Mouse (Mus musculus): Measurements from ENCODE around the gene Colq. TPM values are rescaled to one million over a fixed set of nuclear protein-coding genes. Genes with fewer than 3 reads are reported as not detected.
"Not testable (repeated sequence)": the region's sequence is repeated elsewhere in the genome, so short reads cannot be mapped to it uniquely, and the experiment has no call there.

The Colq gene
- 0.25 and 0.33 TPM in 2 replicates for polyA plus RNA-seq (2015; fragmentation: Nextera tagmentation; extraction: Ambion mirVana)

- H3K4me3 ChIP-seq, result no peak within 1 kb of the TSS
- no peak within 1 kb of the TSS for H3K27ac ChIP-seq (replicated peaks)
- H3K36me3 ChIP-seq, result no peaks in the 10 kb centered on the region
- H3K9ac ChIP-seq, result no peak within 1 kb of the TSS
- H3K4me2 ChIP-seq, result no peak within 1 kb of the TSS
- no peaks in the 10 kb centered on the region for H3K27me3 ChIP-seq
- no peaks in the 10 kb centered on the region for H3K9me3 ChIP-seq
- H3K4me1 ChIP-seq (replicated peaks), result no peaks in the 10 kb centered on the region
- ATAC-seq (ENCODE audit: low read depth), result no peak
- whole genome bisulfite sequencing, result 90% methylated on average over 3 of the region's 3 CpGs
These were observed at the start of gene Colq for GRCm38 (mm10) chr14:31591243-31591642. TSS of gene Colq (minus strand) at chr14:31591343.

- WGBS, result 3% methylated on average over 26 of the region's 26 CpGs
- peak within 1 kb of the TSS; percentile 73 for H3K9ac ChIP-seq
- no peaks in the 10 kb centered on the region for H3K27me3 ChIP-seq
- H3K9me3 ChIP-seq, result no peaks in the 10 kb centered on the region
- H3K4me2 ChIP-seq, result peak within 1 kb of the TSS; percentile 93
- ATAC-seq (ENCODE audit: low read depth), result no peak; the same call in 1 of the 2 replicates
- no peaks in the 10 kb centered on the region for H3K36me3 ChIP-seq
- H3K4me3 ChIP-seq, result peak within 1 kb of the TSS; percentile 54
- H3K4me1 ChIP-seq (replicated peaks), result peaks cover 19% of the 10 kb centered on the region
- H3K27ac ChIP-seq (replicated peaks), result peak within 1 kb of the TSS; percentile 75
These were observed 49.3 kb upstream of the Colq start, which contains the start of gene Gm49387 for GRCm38 (mm10) chr14:31640346-31640889. TSS of gene Gm49387 (minus strand) at chr14:31640878.

DNA sequence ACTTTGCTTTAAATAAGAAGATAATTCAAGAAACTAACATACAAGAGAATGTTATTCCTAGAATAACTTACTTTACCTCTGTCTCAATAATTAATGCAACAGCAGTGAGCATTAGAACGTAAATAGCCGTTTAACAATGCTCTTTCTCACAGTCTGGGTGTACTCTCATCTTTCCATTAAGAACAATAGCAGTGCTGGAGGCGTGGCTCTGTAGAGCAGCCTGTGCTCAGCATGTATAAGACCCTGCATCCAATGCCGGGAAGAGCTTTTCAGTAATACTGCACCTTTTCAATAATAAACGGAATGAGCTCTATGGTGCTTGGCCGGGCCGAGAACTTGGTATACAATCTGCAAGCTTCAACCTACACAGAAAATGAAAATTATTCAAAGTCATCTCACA is 39.5 kb upstream of the Colq start:
- Histone ChIP-seq H3K27me3 (no peaks in the 10 kb centered on the region), H3K4me2 (no peak overlapping the region), H3K36me3 (no peaks in the 10 kb centered on the region), H3K4me1 (replicated peaks) (no peaks in the 10 kb centered on the region), H3K27ac (replicated peaks) (no peak overlapping the region), H3K9ac (no peak overlapping the region), H3K4me3 (no peak overlapping the region), H3K9me3 (no peaks in the 10 kb centered on the region)
- no peak for ATAC-seq (ENCODE audit: low read depth)
- 40% methylated on average over 7 of the region's 7 CpGs for WGBS

DNA sequence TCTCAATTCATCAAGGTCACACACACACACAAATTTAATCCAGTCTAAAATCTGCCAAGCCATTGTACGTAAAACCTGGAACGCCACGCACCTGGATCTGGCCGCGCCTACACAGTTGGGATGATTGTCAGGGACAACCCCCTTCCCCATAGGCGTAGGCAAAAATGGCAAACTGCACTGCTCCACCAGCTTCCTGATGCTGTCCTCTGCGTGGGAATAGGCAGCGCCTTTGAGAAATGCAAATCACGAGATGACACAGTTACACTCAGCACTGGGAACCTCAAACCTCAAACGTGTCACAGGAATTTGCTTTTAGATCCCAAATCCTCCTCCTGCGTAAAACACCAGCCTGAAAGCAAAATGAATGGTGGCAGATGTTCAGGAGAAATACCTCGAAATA is 31.6 kb upstream of the Colq start:
- Histone ChIP-seq H3K9ac (no peak overlapping the region), H3K27ac (replicated peaks) (no peak overlapping the region), H3K36me3 (no peaks in the 10 kb centered on the region), H3K4me1 (replicated peaks) (no peaks in the 10 kb centered on the region), H3K4me2 (no peak overlapping the region), H3K27me3 (no peaks in the 10 kb centered on the region), H3K4me3 (no peak overlapping the region), H3K9me3 (no peaks in the 10 kb centered on the region)
- 88% methylated on average over 12 of the region's 12 CpGs for WGBS
- ATAC-seq (ENCODE audit: low read depth), result no peak

DNA sequence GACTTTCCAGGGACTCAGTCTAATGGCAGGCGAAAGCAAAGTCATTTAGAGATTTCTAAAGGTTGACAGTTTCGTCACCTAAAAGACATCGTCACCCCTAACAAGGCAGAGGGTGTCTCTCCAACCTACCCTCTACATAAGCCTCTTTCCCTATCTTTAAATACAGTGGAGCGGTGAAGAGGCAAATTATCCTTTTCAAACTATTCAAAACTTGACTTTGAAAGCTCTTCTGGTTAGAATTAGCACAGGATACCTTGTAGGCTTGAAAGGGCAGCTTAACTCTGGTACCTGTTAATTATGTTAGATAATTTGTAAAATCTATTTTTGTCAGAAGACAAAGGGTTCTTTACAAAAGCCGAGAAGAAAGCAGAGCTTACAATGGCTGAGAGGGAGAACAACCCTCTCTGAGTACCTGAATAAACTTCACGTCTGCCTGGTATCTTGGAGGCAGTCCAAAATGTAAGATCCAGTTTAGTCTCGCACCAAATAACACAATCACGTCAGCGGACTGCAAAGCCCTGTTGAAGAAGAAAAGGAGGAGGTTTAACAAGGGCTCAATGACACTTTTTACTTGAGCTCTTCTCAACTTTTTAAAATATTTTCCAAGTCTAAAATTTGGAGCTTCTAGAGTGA is 29.6 kb upstream of the Colq start:
- H3K4me3 ChIP-seq, result no peak overlapping the region
- H3K9me3 ChIP-seq, result no peaks in the 10 kb centered on the region
- H3K27me3 ChIP-seq, result no peaks in the 10 kb centered on the region
- H3K36me3 ChIP-seq, result no peaks in the 10 kb centered on the region
- no peak overlapping the region for H3K4me2 ChIP-seq
- H3K27ac ChIP-seq (replicated peaks), result no peak overlapping the region
- ATAC-seq (ENCODE audit: low read depth), result no peak
- no peak overlapping the region for H3K9ac ChIP-seq
- no peaks in the 10 kb centered on the region for H3K4me1 ChIP-seq (replicated peaks)
- WGBS, result 74% methylated on average over 9 of the region's 9 CpGs

DNA sequence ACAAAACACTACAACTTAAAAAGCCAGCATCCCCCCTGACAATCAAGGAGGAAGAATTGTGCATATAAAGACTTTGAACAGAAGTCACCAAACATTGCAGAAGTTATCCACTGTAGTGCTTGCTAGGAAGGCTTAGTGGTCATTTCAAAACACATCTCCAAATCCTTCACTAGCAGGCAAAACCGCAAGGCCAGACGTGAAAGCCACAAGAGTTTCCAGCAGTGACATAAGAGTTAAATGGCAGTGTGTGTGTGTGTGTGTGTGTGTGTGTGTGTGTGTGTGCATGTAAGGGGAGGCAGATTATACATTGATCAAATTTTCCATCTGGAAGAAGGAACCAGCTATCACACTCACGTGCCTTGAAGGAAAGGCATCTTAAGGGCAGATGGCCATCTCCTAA is 26.9 kb upstream of the Colq start:
- H3K9me3 ChIP-seq, result no peaks in the 10 kb centered on the region
- no peak for ATAC-seq (ENCODE audit: low read depth)
- 88% methylated on average over 3 of the region's 3 CpGs for WGBS

GRCm38 (mm10) chr14:31617204-31617603 is 26.1 kb upstream of the Colq start:
- ATAC-seq (ENCODE audit: low read depth), result no peak
- Histone ChIP-seq H3K36me3 (no peaks in the 10 kb centered on the region), H3K4me3 (no peak overlapping the region), H3K27me3 (no peaks in the 10 kb centered on the region), H3K27ac (replicated peaks) (no peak overlapping the region), H3K4me2 (no peak overlapping the region), H3K9ac (no peak overlapping the region), H3K4me1 (replicated peaks) (no peaks in the 10 kb centered on the region), H3K9me3 (no peaks in the 10 kb centered on the region)
- 85% methylated on average over 9 of the region's 9 CpGs for WGBS

More for the DNA sequence above, 26.9 kb upstream of the Colq start:
- Histone ChIP-seq H3K27me3 (no peaks in the 10 kb centered on the region), H3K4me2 (no peak overlapping the region), H3K9ac (no peak overlapping the region), H3K27ac (replicated peaks) (no peak overlapping the region), H3K4me1 (replicated peaks) (no peaks in the 10 kb centered on the region), H3K4me3 (no peak overlapping the region), H3K36me3 (no peaks in the 10 kb centered on the region)

DNA sequence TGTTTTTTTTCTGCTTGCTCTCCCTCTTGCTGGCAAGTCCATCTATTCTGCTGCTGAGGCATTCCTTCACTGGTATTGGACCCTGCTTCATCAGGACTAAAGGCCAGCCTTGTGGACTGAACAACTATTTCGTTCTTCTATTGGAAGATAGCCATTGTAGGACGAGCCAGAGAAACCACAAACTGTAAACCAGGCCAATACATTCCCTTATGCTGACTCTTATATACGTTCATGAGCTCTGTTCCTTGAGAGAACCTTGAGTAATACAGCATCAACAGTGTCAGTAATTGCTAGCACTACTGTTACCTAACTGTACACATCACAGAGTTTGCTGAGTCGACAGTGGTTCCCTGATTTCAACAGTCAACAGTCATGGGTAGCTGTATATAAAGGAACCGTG is 22.5 kb upstream of the Colq start:
- H3K4me2 ChIP-seq, result no peak overlapping the region
- H3K9me3 ChIP-seq, result no peaks in the 10 kb centered on the region
- H3K9ac ChIP-seq, result no peak overlapping the region
- no peak overlapping the region for H3K27ac ChIP-seq (replicated peaks)
- no peaks in the 10 kb centered on the region for H3K36me3 ChIP-seq
- H3K4me1 ChIP-seq (replicated peaks), result no peaks in the 10 kb centered on the region
- no peak overlapping the region for H3K4me3 ChIP-seq
- ATAC-seq (ENCODE audit: low read depth), result no peak
- 87% methylated on average over 5 of the region's 5 CpGs for WGBS
- H3K27me3 ChIP-seq, result no peaks in the 10 kb centered on the region

GRCm38 (mm10) chr14:31611986-31612385 is 20.8 kb upstream of the Colq start:
- WGBS, result 66% methylated on average over 4 of the region's 4 CpGs
- no peaks in the 10 kb centered on the region for H3K36me3 ChIP-seq
- ATAC-seq (ENCODE audit: low read depth), result no peak
- no peaks in the 10 kb centered on the region for H3K4me1 ChIP-seq (replicated peaks)
- H3K4me2 ChIP-seq, result no peak overlapping the region
- H3K4me3 ChIP-seq, result no peak overlapping the region
- H3K27ac ChIP-seq (replicated peaks), result no peak overlapping the region
- H3K27me3 ChIP-seq, result no peaks in the 10 kb centered on the region
- no peak overlapping the region for H3K9ac ChIP-seq
- no peaks in the 10 kb centered on the region for H3K9me3 ChIP-seq

GRCm38 (mm10) chr14:31605514-31605913 is 14.4 kb upstream of the Colq start:
- Histone ChIP-seq H3K4me1 (replicated peaks) (no peaks in the 10 kb centered on the region), H3K9me3 (no peaks in the 10 kb centered on the region), H3K36me3 (no peaks in the 10 kb centered on the region), H3K27me3 (no peaks in the 10 kb centered on the region), H3K4me2 (no peak overlapping the region), H3K27ac (replicated peaks) (no peak overlapping the region), H3K9ac (no peak overlapping the region), H3K4me3 (no peak overlapping the region)
- WGBS, result 57% methylated on average over 6 of the region's 6 CpGs
- ATAC-seq (ENCODE audit: low read depth), result no peak

DNA sequence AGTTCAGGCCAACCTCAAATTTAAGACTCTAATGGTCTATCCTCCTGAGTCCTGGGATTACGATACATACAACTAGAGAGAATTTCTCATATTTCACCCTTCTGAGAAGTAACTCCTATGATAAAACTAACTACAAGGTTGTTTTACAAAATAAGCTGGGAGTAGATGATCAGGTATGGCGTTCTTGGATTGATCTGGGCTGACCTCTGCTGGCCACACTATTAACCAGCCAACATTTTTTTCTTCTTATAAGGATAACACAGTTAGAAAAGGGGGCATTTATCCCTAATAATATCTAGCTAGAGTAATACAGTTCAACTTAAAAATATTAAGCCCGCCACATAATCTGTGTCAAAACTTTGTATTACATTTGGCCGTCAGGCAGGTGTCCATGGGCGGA is 13.8 kb upstream of the Colq start:
- Histone ChIP-seq H3K4me2 (no peak overlapping the region), H3K9me3 (no peaks in the 10 kb centered on the region), H3K4me3 (no peak overlapping the region), H3K4me1 (replicated peaks) (no peaks in the 10 kb centered on the region), H3K36me3 (no peaks in the 10 kb centered on the region), H3K27me3 (no peaks in the 10 kb centered on the region), H3K9ac (no peak overlapping the region), H3K27ac (replicated peaks) (no peak overlapping the region)
- no peak for ATAC-seq (ENCODE audit: low read depth)
- WGBS, result 84% methylated on average over 5 of the region's 5 CpGs

DNA sequence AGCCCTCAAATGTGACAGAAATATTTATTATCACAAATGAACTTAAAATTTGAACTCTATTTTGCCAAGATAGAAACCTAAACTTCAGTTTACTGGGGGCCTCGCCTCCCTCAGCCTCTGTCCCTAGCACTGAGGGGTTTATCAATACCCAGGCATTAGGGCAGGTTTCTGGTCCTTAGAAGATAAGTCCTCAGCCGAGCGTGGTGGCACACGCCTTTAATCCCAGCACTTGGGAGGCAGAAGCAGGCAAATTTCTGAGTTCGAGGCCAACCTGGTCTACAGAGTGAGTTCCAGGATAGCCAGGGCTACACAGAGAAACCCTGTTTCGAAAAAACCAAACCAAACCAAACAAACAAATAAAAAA is 11.5 kb upstream of the Colq start:
- H3K9ac ChIP-seq; H3K36me3 ChIP-seq; H3K4me1 ChIP-seq (replicated peaks); H3K27ac ChIP-seq (replicated peaks); H3K4me2 ChIP-seq; H3K9me3 ChIP-seq; H3K4me3 ChIP-seq; ATAC-seq (ENCODE audit: low read depth); H3K27me3 ChIP-seq: not testable (repeated sequence)
- 88% methylated on average over 6 of the region's 6 CpGs for WGBS
